Mouse (Mus musculus) neural tube, embryonic 12.5 days (tissue): Measurements from ENCODE around the gene Col1a2. TPM values are rescaled to one million over a fixed set of nuclear protein-coding genes. Genes with fewer than 3 reads are reported as not detected.

Source experiments
- ATAC-seq: fragments of 200-750 bp; cut with Nextera tagmentation; 2 replicates; pipeline ENCODE4 v1.8.0; 2017; ENCODE audit warnings: low read depth, mild to moderate bottlenecking, moderate TSS enrichment, moderate library complexity; ENCODE audit not compliant: low FRiP score
- H3K27ac ChIP-seq: fragments of 300-500 bp; sonication (generic); 2 replicates; pipeline ENCODE4 v1.5.1; 2016
- H3K27me3 ChIP-seq: fragments of 300-500 bp; sonication (generic); replicated peaks from 2 replicates; pipeline ENCODE4 v1.6.1; 2016; ENCODE audit warnings: mild to moderate bottlenecking
- H3K36me3 ChIP-seq: fragments of 300-500 bp; sonication (generic); 2 replicates; pipeline ENCODE4 v1.6.1; 2016; ENCODE audit warnings: mild to moderate bottlenecking
- H3K4me1 ChIP-seq: fragments of 300-500 bp; sonication (generic); 2 replicates; pipeline ENCODE4 v1.6.1; 2016
- H3K4me2 ChIP-seq: fragments of 300-500 bp; sonication (generic); replicated peaks from 2 replicates; pipeline ENCODE4 v1.6.1; 2016; ENCODE audit warnings: mild to moderate bottlenecking
- H3K4me3 ChIP-seq: fragments of 300-500 bp; sonication (generic); 2 replicates; pipeline ENCODE4 v1.5.1; 2016
- H3K9ac ChIP-seq: fragments of 300-500 bp; sonication (generic); 2 replicates; pipeline ENCODE4 v1.6.1; 2016; ENCODE audit warnings: mild to moderate bottlenecking
- H3K9me3 ChIP-seq: fragments of 300-500 bp; sonication (generic); 2 replicates; pipeline ENCODE4 v1.6.1; 2016; ENCODE audit warnings: mild to moderate bottlenecking
- WGBS: fragments of 180-500 bp; shearing (Covaris S2); methylation state at CpG from one replicate; pipeline ENCODE4 v1.1.7; 2016; 5-methylcytosine and 5-hydroxymethylcytosine counted together
- polyA plus RNA-seq: library from polyadenylated mRNA; unstranded; fragments of >200 nt; fragmentation: Nextera tagmentation; extraction: Ambion mirVana; gene quantifications from 2 replicates; pipeline ENCODE4 v1.2.1, GENCODE M21; 2016

Col1a2 gene
- polyA plus RNA-seq: 202 and 212 TPM in 2 replicates

- Histone ChIP-seq H3K27ac (no peak within 1 kb of the TSS), H3K27me3 (no peaks in the 10 kb centered on the region; the same call in 1 of the 2 replicates), H3K4me2 (peak within 1 kb of the TSS; percentile 73), H3K9ac (peak within 1 kb of the TSS; percentile 13; the same call in 1 of the 2 replicates), H3K9me3 (no peaks in the 10 kb centered on the region), H3K4me3 (peak within 1 kb of the TSS; percentile 33), H3K4me1 (peaks cover 10% of the 10 kb centered on the region), H3K36me3 (no peaks in the 10 kb centered on the region)
- WGBS: 18% methylated on average over 2 of the region's 3 CpGs
- ATAC-seq: peak; percentile 63; the same call in 1 of the 2 replicates
These were observed at the start of gene Col1a2 for GRCm38 (mm10) chr6:4504603-4505131. Col1a2 (plus strand) TSS chr6:4504814.

- 65% methylated on average over 5 of the region's 5 CpGs for WGBS
- ATAC-seq: no peak
These were observed 49.1 kb upstream of the Col1a2 start for GRCm38 (mm10) chr6:4455518-4455917.

GRCm38 (mm10) chr6:4455961-4456617 is 48.5 kb upstream of the Col1a2 start:
- no peak overlapping the region for H3K9ac ChIP-seq
- no peaks in the 10 kb centered on the region for H3K27me3 ChIP-seq
- no peak overlapping the region for H3K4me2 ChIP-seq
- 15% methylated on average over 5 of the region's 5 CpGs for WGBS
- no peak overlapping the region for H3K27ac ChIP-seq
- no peak overlapping the region for H3K4me3 ChIP-seq
- no peaks in the 10 kb centered on the region for H3K36me3 ChIP-seq
- no peaks in the 10 kb centered on the region for H3K9me3 ChIP-seq
- no peak for ATAC-seq
- peaks cover 4% of the 10 kb centered on the region; the same call in 1 of the 2 replicates for H3K4me1 ChIP-seq

More at GRCm38 (mm10) chr6:4455518-4455917, 49.1 kb upstream of the Col1a2 start:
- H3K4me3 ChIP-seq: no peak overlapping the region
- H3K27ac ChIP-seq: no peak overlapping the region
- no peaks in the 10 kb centered on the region for H3K27me3 ChIP-seq
- H3K9ac ChIP-seq: no peak overlapping the region
- no peaks in the 10 kb centered on the region for H3K36me3 ChIP-seq
- H3K4me2 ChIP-seq: no peak overlapping the region
- peaks cover 4% of the 10 kb centered on the region; the same call in 1 of the 2 replicates for H3K4me1 ChIP-seq
- H3K9me3 ChIP-seq: no peaks in the 10 kb centered on the region

- no peak overlapping the region for H3K9ac ChIP-seq
- H3K4me1 ChIP-seq: peaks cover 4% of the 10 kb centered on the region; the same call in 1 of the 2 replicates
- H3K9me3 ChIP-seq: no peaks in the 10 kb centered on the region
- no peak for ATAC-seq
- H3K4me3 ChIP-seq: no peak overlapping the region
- no peak overlapping the region for H3K27ac ChIP-seq
- no peak overlapping the region for H3K4me2 ChIP-seq
- 55% methylated on average over 12 of the region's 12 CpGs for WGBS
- H3K36me3 ChIP-seq: no peaks in the 10 kb centered on the region
- no peaks in the 10 kb centered on the region for H3K27me3 ChIP-seq
These were observed 47.7 kb upstream of the Col1a2 start for GRCm38 (mm10) chr6:4456691-4457447.

DNA sequence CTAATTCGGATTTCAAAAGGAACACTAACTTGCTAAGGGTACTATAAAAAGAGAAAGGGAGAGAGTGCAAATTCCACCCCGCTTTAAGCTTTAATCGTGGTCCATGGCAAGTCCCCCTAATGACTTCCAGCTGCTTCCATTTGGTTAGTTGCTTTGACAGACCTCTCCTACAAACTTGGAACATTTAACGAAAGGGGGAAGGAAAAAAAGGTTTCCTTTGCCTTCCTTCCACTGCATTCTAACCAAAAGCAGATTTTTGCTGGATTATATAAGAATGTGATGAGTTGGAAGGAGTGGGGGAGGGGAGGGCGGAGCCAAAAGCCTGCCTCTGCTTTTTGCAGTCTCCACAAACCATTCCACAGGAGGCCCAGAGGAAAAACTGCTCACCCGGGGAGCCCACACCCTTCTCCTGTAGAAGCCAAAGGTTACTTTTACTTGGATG is 47.0 kb upstream of the Col1a2 start:
- no peak for ATAC-seq
- Histone ChIP-seq H3K9me3 (no peaks in the 10 kb centered on the region), H3K4me2 (no peak overlapping the region), H3K4me1 (peaks cover 4% of the 10 kb centered on the region; the same call in 1 of the 2 replicates), H3K27ac (no peak overlapping the region), H3K4me3 (no peak overlapping the region), H3K27me3 (no peaks in the 10 kb centered on the region), H3K9ac (no peak overlapping the region), H3K36me3 (no peaks in the 10 kb centered on the region)
- WGBS: 19% methylated on average over 6 of the region's 6 CpGs

- Histone ChIP-seq H3K9ac (no peak overlapping the region), H3K27ac (no peak overlapping the region), H3K4me2 (no peak overlapping the region), H3K36me3 (no peaks in the 10 kb centered on the region), H3K4me3 (no peak overlapping the region), H3K27me3 (no peaks in the 10 kb centered on the region), H3K9me3 (no peaks in the 10 kb centered on the region), H3K4me1 (no peaks in the 10 kb centered on the region)
- ATAC-seq: no peak
- WGBS: 52% methylated on average over 3 of the region's 3 CpGs
These were observed 39.3 kb upstream of the Col1a2 start for GRCm38 (mm10) chr6:4465320-4465719.

- Histone ChIP-seq H3K4me3 (no peak overlapping the region), H3K9ac (no peak overlapping the region), H3K27me3 (no peaks in the 10 kb centered on the region), H3K4me1 (no peaks in the 10 kb centered on the region), H3K4me2 (no peak overlapping the region), H3K36me3 (no peaks in the 10 kb centered on the region), H3K9me3 (no peaks in the 10 kb centered on the region), H3K27ac (no peak overlapping the region)
- WGBS: 74% methylated on average over 4 of the region's 4 CpGs
- no peak for ATAC-seq
These were observed 21.1 kb upstream of the Col1a2 start for GRCm38 (mm10) chr6:4483577-4483936.

- WGBS: 65% methylated on average over 7 of the region's 7 CpGs
- no peak for ATAC-seq
- Histone ChIP-seq H3K36me3 (no peaks in the 10 kb centered on the region), H3K27me3 (no peaks in the 10 kb centered on the region), H3K4me2 (no peak overlapping the region), H3K9me3 (no peaks in the 10 kb centered on the region), H3K4me3 (no peak overlapping the region), H3K9ac (no peak overlapping the region), H3K4me1 (no peaks in the 10 kb centered on the region), H3K27ac (no peak overlapping the region)
These were observed 20.5 kb upstream of the Col1a2 start for GRCm38 (mm10) chr6:4483937-4484601.

- no peak overlapping the region for H3K27ac ChIP-seq
- no peaks in the 10 kb centered on the region for H3K9me3 ChIP-seq
- no peak overlapping the region for H3K4me2 ChIP-seq
- no peak overlapping the region for H3K4me3 ChIP-seq
- no peaks in the 10 kb centered on the region for H3K27me3 ChIP-seq
- peaks cover 4% of the 10 kb centered on the region for H3K4me1 ChIP-seq
- no peak for ATAC-seq
- WGBS: 19% methylated on average over 1 of the region's 1 CpGs
- H3K36me3 ChIP-seq: no peaks in the 10 kb centered on the region
- no peak overlapping the region for H3K9ac ChIP-seq
These were observed 16.3 kb upstream of the Col1a2 start for GRCm38 (mm10) chr6:4488349-4488748.

DNA sequence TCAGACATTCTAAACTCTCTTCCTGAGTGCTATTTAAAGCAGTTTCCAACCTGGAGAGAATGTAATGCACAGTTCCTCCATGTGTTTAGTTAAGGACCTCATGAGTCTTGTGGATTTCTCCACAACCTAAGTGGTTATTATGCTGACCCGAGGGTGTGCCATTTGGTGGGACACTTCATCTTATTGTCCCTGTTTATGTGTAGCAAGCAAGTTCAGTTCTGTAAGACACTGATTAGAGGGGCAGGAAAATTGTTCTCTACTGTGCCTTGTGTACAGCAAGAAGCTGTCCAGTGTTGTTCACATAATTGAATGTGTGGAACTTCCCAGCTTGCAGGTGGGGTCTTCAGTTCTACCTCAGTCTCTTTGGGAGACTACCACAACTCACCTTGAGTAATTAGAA is 15.6 kb upstream of the Col1a2 start:
- no peak overlapping the region for H3K4me3 ChIP-seq
- H3K9ac ChIP-seq: no peak overlapping the region
- 0 out of 2 replicates have a peak overlapping the region, but pooled peaks have one; percentile 18 for H3K4me2 ChIP-seq
- no peaks in the 10 kb centered on the region for H3K9me3 ChIP-seq
- H3K4me1 ChIP-seq: peaks cover 4% of the 10 kb centered on the region
- no peaks in the 10 kb centered on the region for H3K36me3 ChIP-seq
- no peaks in the 10 kb centered on the region for H3K27me3 ChIP-seq
- no peak overlapping the region for H3K27ac ChIP-seq
- no peak for ATAC-seq
- 57% methylated on average over 1 of the region's 1 CpGs for WGBS

- peak overlapping the region; percentile 18; the same call in 1 of the 2 replicates for H3K4me2 ChIP-seq
- ATAC-seq: no peak; the same call in 1 of the 2 replicates
These were observed 15.0 kb upstream of the Col1a2 start for GRCm38 (mm10) chr6:4489366-4490245.

More at GRCm38 (mm10) chr6:4489366-4490245, 15.0 kb upstream of the Col1a2 start:
- Histone ChIP-seq H3K27ac (no peak overlapping the region), H3K9me3 (no peaks in the 10 kb centered on the region), H3K9ac (no peak overlapping the region), H3K36me3 (no peaks in the 10 kb centered on the region), H3K27me3 (no peaks in the 10 kb centered on the region), H3K4me1 (peaks cover 4% of the 10 kb centered on the region), H3K4me3 (no peak overlapping the region)
- WGBS: 47% methylated on average over 6 of the region's 6 CpGs
